Mouse (Mus musculus) effector memory CD4-positive, alpha-beta T cell, adult 5 months (primary cell): ENCODE results near the gene H2afj. TPM values are rescaled to one million over a fixed set of nuclear protein-coding genes. Genes with fewer than 3 reads are reported as not detected.

Experiments used
- polyA plus RNA-seq: library from polyadenylated mRNA; unstranded; fragments of 100-300 nt; shearing (Covaris generic); gene quantifications from one replicate; pipeline ENCODE4 v1.2.1, GENCODE M21; 2017

H2afj gene
- 144 TPM for polyA plus RNA-seq

DNA sequence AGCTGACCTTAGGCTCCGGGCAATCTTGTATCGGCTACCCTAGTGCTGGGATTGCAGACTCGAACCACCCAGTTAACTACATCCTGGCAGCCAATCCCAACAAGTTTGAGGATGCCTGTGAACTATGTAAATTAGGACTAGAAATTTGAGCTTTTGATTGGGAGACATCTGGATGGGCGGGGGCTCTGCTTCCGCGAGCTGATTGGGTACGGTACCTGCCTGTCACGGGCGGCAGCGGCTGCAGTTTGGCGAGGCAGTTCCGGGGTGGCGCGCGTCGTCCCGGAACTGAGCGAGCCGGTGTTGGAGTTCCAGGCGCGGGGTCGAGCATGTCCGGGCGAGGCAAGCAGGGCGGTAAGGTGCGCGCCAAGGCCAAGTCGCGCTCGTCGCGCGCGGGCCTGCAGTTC lies at the start of gene H2afj:
H2afj (plus strand) TSS at position 231 of the 404 bp plus-strand sequence.

DNA sequence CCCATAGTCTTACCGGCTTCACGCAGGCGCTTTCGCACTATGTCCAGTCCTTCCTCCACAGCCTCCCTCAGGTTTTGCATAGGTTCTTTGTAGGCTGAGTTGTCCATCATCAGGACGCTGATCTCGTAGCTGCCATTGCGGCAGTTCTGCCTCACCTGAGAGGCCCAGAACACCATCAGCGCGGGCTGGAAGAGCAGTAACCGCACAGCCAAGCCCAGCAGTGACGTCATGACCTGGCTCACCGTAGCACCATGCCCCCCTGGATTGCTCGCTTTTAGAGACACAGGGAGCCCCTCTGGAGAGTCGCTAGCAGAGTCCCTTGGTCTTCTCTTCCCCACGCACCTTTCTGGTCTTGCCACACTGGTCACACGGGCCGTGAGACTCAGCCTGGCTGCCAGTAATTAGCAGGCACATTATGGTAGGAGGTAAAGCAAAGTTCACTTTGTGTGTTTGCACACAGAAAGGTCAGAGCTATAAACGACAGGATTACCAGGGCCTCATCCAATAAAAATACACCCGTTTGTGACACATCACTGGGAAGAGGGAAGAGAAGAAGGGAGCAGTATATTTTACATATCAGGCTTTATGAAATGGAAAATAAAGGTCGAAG lies 26.6 kb upstream of the H2afj start, which contains the start of gene Gucy2c:
Gucy2c (minus strand) TSS at position 389 of the 610 bp plus-strand sequence.

DNA sequence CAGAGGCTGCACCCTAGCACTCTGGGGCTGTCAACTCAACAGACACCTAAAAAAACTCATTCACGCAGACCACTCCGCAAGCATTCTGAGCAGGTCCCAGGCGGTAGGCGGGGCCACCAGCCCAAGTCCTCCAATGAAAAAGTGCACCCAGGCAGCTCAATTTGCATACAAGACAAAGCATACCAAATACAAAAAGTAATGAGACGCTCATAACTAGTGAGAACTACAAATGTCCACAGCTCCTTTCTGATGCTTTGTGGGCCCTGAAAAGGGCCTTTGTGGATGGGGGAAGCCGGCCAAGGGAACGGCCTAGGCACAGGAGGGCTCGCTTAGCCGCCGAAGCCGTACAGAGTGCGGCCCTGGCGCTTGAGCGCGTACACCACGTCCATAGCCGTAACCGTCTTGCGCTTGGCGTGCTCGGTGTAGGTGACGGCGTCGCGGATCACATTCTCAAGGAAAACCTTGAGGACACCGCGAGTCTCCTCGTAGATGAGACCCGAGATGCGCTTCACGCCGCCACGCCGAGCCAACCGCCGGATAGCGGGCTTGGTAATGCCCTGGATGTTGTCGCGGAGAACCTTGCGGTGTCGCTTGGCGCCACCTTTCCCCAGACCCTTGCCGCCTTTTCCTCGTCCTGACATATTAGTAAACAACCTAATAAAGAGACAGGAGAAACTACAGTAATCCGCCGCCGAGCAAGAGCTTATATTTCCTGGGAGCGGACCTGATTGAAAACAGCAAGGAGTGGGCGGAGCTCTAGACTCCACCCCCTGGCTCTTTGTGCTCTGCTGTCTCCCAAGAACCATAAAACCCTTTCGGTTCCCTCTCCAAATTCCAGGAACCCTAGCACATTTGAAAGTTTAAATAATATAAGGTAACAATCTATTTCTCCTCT lies 4.1 kb upstream of the H2afj start, which contains the start of gene Hist4h4:
Hist4h4 (minus strand) TSS at position 677 of the 895 bp plus-strand sequence.

DNA sequence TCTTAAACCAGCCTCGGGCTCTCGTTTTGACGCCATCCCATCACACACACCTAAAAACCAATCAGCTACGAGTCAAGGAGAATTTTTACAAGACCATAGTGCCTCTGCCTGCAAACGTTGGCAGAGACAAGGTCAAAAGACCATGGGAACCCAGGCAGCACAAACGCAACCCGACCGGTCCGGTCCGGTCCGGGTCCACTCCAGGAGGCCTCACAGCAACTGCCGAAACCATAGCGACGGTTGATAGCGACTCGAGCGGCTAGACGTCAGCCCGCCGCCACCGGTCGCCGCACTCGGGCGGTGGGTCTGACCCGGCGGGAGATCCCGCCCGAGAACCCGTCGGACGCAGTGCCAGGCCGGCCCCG lies 19.5 kb downstream of the H2afj start, which contains the start of gene BC049715:
BC049715 (plus strand) TSS at position 111 of the 365 bp plus-strand sequence.

DNA sequence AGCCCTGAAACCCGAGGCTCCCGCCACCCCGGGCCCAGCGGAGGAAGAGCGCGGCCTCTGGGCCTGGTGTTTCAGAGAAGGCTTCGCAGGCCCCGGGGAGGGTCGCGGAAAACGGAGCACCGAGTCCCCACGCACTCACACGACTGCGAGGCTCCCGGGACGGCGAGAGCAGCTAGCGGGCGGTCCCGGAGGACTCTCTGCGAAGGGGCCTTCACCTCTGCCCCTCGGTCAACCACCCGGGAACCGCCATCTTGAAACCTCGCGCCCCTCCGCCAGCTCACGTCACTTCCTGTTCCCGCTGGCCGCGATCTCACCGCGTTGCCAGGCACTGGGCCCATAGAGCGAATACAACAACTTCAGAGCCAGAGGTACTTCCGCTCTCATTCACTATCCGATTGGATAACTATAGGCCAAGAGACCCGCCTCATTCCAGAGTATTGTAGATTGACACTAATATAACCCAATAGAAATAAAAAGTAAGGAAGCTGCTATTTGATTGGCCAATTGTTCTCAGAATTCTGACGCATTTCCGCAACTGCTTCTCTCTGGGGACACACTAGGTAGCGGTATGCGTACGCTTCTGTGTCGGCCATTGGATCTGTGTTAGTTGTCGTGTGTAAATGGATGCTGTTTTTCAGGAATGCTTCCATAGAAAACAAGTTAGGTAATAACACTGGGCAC lies 20.0 kb downstream of the H2afj start, which contains the start of gene Wbp11:
Wbp11 (minus strand) TSS at position 353 of the 681 bp plus-strand sequence.

DNA sequence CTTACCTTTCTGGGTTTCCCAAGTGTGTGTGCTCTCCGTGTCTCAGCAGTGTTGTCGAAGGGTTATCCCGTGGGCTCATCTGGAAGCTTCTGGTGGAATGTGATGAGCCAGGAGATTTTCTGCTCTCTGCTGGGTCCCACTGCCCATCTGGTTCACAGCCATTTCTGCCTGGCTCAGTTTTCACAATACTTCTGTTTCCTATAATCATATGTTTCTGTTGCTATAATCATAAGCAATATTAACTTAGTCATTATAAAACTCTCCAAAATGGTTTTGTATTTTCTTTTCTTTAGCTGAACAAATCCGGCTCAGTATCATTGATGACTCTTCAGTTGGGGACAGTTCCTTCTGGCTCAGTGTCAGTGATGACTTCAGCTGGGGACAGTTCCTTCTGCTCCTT lies 27.3 kb downstream of the H2afj start, which contains the start of gene Smco3:
Smco3 (minus strand) TSS at position 101 of the 400 bp plus-strand sequence.

DNA sequence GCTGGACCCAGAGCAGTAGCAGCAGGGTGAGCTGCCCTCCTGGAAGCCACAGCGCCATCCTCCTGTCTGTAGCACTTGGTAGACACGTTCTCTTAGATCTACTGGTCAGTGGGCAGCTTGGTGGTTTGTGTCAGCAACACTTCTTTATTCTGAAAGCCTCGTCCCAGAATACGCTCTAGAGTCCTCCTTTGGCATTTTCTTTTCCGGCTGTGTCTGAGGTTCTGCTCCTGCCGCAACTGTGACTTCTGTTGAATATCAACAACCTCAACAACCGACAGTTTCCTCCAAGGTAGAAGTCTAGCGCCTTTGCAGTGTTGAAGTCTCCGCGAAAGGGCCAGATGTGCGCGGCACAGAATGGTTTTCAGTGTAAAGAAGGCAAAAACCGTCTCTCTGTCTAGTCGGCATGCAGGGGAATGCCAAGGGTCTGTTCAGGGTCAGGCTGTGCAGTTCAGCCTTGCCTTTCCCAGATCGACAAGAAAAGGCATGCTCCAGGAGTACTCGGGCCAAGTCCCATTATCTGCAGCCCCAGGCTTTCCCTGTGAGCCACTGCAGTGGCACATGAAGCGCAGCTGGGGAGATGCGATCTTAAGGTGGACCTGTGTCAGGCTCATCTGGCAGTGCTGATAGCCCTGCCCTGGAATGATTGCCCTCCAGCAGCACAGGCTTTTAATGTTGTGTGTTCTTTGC lies 49.3 kb downstream of the H2afj start, which contains the start of gene Art4:
Art4 (minus strand) TSS at position 548 of the 687 bp plus-strand sequence.

Other genes with a start within 250 kb of the H2afj start
- 0.17 TPM for gene Plbd1, start 146.3 kb upstream of the H2afj start, polyA plus RNA-seq
- gene Gucy2c, start 26.5 kb upstream of the H2afj start, polyA plus RNA-seq, result not detected
- 1.5 TPM for gene Hist4h4, start 3.8 kb upstream of the H2afj start, polyA plus RNA-seq
- 2.3 TPM for gene BC049715, start 19.4 kb downstream of the H2afj start, polyA plus RNA-seq
- gene Wbp11, start 20.0 kb downstream of the H2afj start, polyA plus RNA-seq, result 161 TPM
- gene Smco3, start 27.2 kb downstream of the H2afj start, polyA plus RNA-seq, result not detected
- not detected for gene Art4, start 49.5 kb downstream of the H2afj start, polyA plus RNA-seq
- gene Mgp, start 67.6 kb downstream of the H2afj start, polyA plus RNA-seq, result not detected
- 1.6 TPM for gene Erp27, start 113.9 kb downstream of the H2afj start, polyA plus RNA-seq
- 0.51 TPM for gene Pde6h, start 115.6 kb downstream of the H2afj start, polyA plus RNA-seq
- 1,327 TPM for gene Arhgdib, start 133.7 kb downstream of the H2afj start, polyA plus RNA-seq